Mouse (Mus musculus): ENCODE measurements around the gene Stard13.

- TF ChIP-seq CTCF (IDR thresholded peaks at IDR 0.05; ENCODE audit: extremely low read depth, insufficient read length, insufficient replicate concordance, low read depth, low read length), result no peak
- TF ChIP-seq POLR2A (IDR thresholded peaks at IDR 0.05; ENCODE audit: low read depth, low read length), result no peak
Measured at GRCm38 (mm10) chr5:151085749-151086148, 147.9 kb downstream of the Stard13 start.
